Mouse (Mus musculus) E14TG2a.4 (cell line): ENCODE measurements around the gene Zfp513.

ENCODE experiments used
- H3K27me3 ChIP-seq: 2 replicates; pipeline ENCODE4 v1.6.1; 2014; ENCODE audit warnings: low read length, control low read depth; ENCODE audit not compliant: insufficient read depth
- H3K36me3 ChIP-seq: 2 replicates; pipeline ENCODE4 v1.6.1; 2014; ENCODE audit warnings: low read length, control low read depth; ENCODE audit not compliant: insufficient read depth
- H3K4me1 ChIP-seq: replicated peaks from 2 replicates; pipeline ENCODE4 v1.6.1; 2014; ENCODE audit warnings: low read depth, low read length, control low read depth
- H3K4me3 ChIP-seq: replicated peaks from 2 replicates; pipeline ENCODE4 v1.5.1; 2014; ENCODE audit warnings: mild to moderate bottlenecking, low read length
- H3K9me3 ChIP-seq: 2 replicates; pipeline ENCODE4 v1.6.1; 2014; ENCODE audit warnings: low read length, control low read depth
- CTCF ChIP-seq: conservative IDR thresholded peaks from 2 replicates; pipeline ENCODE4 v1.5.1; 2014; ENCODE audit warnings: low read length
- NANOG ChIP-seq: IDR thresholded peaks from 2 replicates; pipeline ENCODE4 v1.6.1; 2014; ENCODE audit warnings: borderline replicate concordance, low read length, mixed read lengths
- POU5F1 ChIP-seq: IDR thresholded peaks from 2 replicates; pipeline ENCODE4 v1.6.1; 2014; ENCODE audit warnings: low read length, borderline replicate concordance

Gene Zfp513

GRCm38 (mm10) chr5:31201742-31202590, at the start of gene Zfp513:
Zfp513 (minus strand) TSS chr5:31202303.
- H3K4me1 ChIP-seq: peaks cover 66% of the 10 kb centered on the region
- no peaks in the 10 kb centered on the region for H3K9me3 ChIP-seq
- peak within 1 kb of the TSS; percentile 90 for H3K4me3 ChIP-seq
- TF ChIP-seq POU5F1 (no peak), CTCF (no peak), NANOG (no peak)
- H3K27me3 ChIP-seq: no peaks in the 10 kb centered on the region
- H3K36me3 ChIP-seq: peaks cover 86% of the 10 kb centered on the region

GRCm38 (mm10) chr5:31251541-31252101, 49.5 kb upstream of the Zfp513 start, which contains the start of gene Krtcap3:
Krtcap3 (plus strand) TSS chr5:31251691.
- Histone ChIP-seq H3K27me3 (peaks cover 7% of the 10 kb centered on the region), H3K36me3 (peaks cover 84% of the 10 kb centered on the region), H3K4me3 (peak within 1 kb of the TSS; percentile 81), H3K9me3 (no peaks in the 10 kb centered on the region), H3K4me1 (peaks cover 51% of the 10 kb centered on the region)
- TF ChIP-seq CTCF (no peak), NANOG (no peak), POU5F1 (no peak)

- Histone ChIP-seq H3K4me3 (peak overlapping the region; percentile 81), H3K36me3 (peaks cover 85% of the 10 kb centered on the region), H3K4me1 (peaks cover 46% of the 10 kb centered on the region), H3K27me3 (peaks cover 7% of the 10 kb centered on the region), H3K9me3 (no peaks in the 10 kb centered on the region)
- TF ChIP-seq CTCF: no peak
These were observed 48.6 kb upstream of the Zfp513 start for GRCm38 (mm10) chr5:31250716-31251115.

GRCm38 (mm10) chr5:31242191-31242590, 40.1 kb upstream of the Zfp513 start:
- TF ChIP-seq CTCF: no peak
- TF ChIP-seq NANOG: no peak
- no peak for TF ChIP-seq POU5F1
- H3K9me3 ChIP-seq: no peaks in the 10 kb centered on the region

GRCm38 (mm10) chr5:31241522-31242034, 39.5 kb upstream of the Zfp513 start:
- Histone ChIP-seq H3K36me3 (peaks cover 29% of the 10 kb centered on the region), H3K4me3 (peak overlapping the region; percentile 99), H3K9me3 (no peaks in the 10 kb centered on the region), H3K27me3 (no peaks in the 10 kb centered on the region; the same call in 1 of the 2 replicates), H3K4me1 (peaks cover 14% of the 10 kb centered on the region)
- TF ChIP-seq CTCF (no peak), NANOG (no peak), POU5F1 (no peak)

More at GRCm38 (mm10) chr5:31242191-31242590, 40.1 kb upstream of the Zfp513 start:
- peaks cover 34% of the 10 kb centered on the region for H3K36me3 ChIP-seq
- H3K27me3 ChIP-seq: no peaks in the 10 kb centered on the region; the same call in 1 of the 2 replicates
- peak overlapping the region; percentile 99 for H3K4me3 ChIP-seq
- peaks cover 14% of the 10 kb centered on the region for H3K4me1 ChIP-seq

GRCm38 (mm10) chr5:31240637-31241521, 38.8 kb upstream of the Zfp513 start, which contains the start of the genes Nrbp1 and Gm9970:
Nrbp1 (plus strand) TSS chr5:31240864.
Gm9970 (minus strand) TSS chr5:31241232.
- Histone ChIP-seq H3K27me3 (no peaks in the 10 kb centered on the region; the same call in 1 of the 2 replicates), H3K4me1 (peaks cover 14% of the 10 kb centered on the region), H3K36me3 (peaks cover 23% of the 10 kb centered on the region), H3K9me3 (no peaks in the 10 kb centered on the region), H3K4me3 (peak within 1 kb of the TSS; percentile 99)
- TF ChIP-seq NANOG: no peak
- no peak for TF ChIP-seq POU5F1
- no peak for TF ChIP-seq CTCF

GRCm38 (mm10) chr5:31226641-31227040, 24.5 kb upstream of the Zfp513 start:
- no peaks in the 10 kb centered on the region for H3K9me3 ChIP-seq
- H3K4me1 ChIP-seq: peaks cover 6% of the 10 kb centered on the region
- H3K4me3 ChIP-seq: no peak overlapping the region
- TF ChIP-seq NANOG (no peak), POU5F1 (no peak), CTCF (no peak)
- peaks cover 11% of the 10 kb centered on the region for H3K27me3 ChIP-seq
- no peaks in the 10 kb centered on the region for H3K36me3 ChIP-seq
